Mouse (Mus musculus) neutrophil, adult 83 days (primary cell): ENCODE results near the gene Zfp850. TPM values are rescaled to one million over a fixed set of nuclear protein-coding genes. Genes with fewer than 3 reads are reported as not detected.

Experiments used
- total RNA-seq, 2 experiments: library from RNA; stranded (reverse); gene quantifications; one replicate each; pipeline ENCODE4 v1.2.4; 2023

Gene Zfp850
- total RNA-seq, result 1 to 10 TPM; 2.3 to 3.0 TPM

GRCm38 (mm10) chr7:28013549-28014444 is at the start of gene Zfp850:
TSS of gene Zfp850 (minus strand) at chr7:28014115.

GRCm38 (mm10) chr7:28049476-28050409 is 35.8 kb upstream of the Zfp850 start, which contains the start of gene Psmc4:
TSS of gene Psmc4 (minus strand) at chr7:28050101.

GRCm38 (mm10) chr7:27978683-27979528 is 35.0 kb downstream of the Zfp850 start, which contains the start of gene Zfp780b:
TSS of gene Zfp780b (minus strand) at chr7:27979171.

Other genes with a start within 250 kb of the Zfp850 start
- 1 to 10 TPM; 5.0 to 5.4 TPM for gene Zfp626, start 206.9 kb downstream of the Zfp850 start, total RNA-seq
- gene Zfp59, start 175.5 kb downstream of the Zfp850 start, total RNA-seq, result 1 to 10 TPM in 1 of 2 experiments, under 1 TPM in 1; 0.94 to 1.2 TPM
- 1 to 10 TPM; 3.7 to 4.0 TPM for gene Zfp607a, start 156.6 kb downstream of the Zfp850 start, total RNA-seq
- gene Zfp974, start 84.7 kb downstream of the Zfp850 start, total RNA-seq, result 1 to 10 TPM; 2.1 to 3.3 TPM
- 1 to 10 TPM; 4.8 to 5.7 TPM for gene Zfp780b, start 34.9 kb downstream of the Zfp850 start, total RNA-seq
- gene Psmc4, start 36.0 kb upstream of the Zfp850 start, total RNA-seq, result 10 to 100 TPM; 71.1 to 72.0 TPM
- not detected for gene Fcgbp, start 57.1 kb upstream of the Zfp850 start, total RNA-seq
- gene 9530053A07Rik, start 115.4 kb upstream of the Zfp850 start, total RNA-seq, result not detected
- 10 to 100 TPM; 69.9 to 73.1 TPM for gene Fbl, start 155.6 kb upstream of the Zfp850 start, total RNA-seq
- gene Dyrk1b, start 165.4 kb upstream of the Zfp850 start, total RNA-seq, result 10 to 100 TPM; 11.1 to 13.9 TPM